Mouse (Mus musculus) limb, embryonic 10.5 days (tissue): ENCODE data around the gene Ece2. TPM values are rescaled to one million over a fixed set of nuclear protein-coding genes. Genes with fewer than 3 reads are reported as not detected.
A peak's percentile ranks its signal among the peaks of the same experiment; 100 is the strongest.
"Not testable (repeated sequence)": the region's sequence is repeated elsewhere in the genome, so short reads cannot be mapped to it uniquely, and the experiment has no call there.

Experiments
- DNase-seq: peaks from one replicate; pipeline ENCODE4 v3.0.0-alpha.2; 2017; ENCODE audit warnings: low spot score
- H3K27ac ChIP-seq: fragments of 300-500 bp; sonication (generic); 2 replicates; pipeline ENCODE4 v1.5.1; 2016; ENCODE audit warnings: mild to moderate bottlenecking
- H3K27me3 ChIP-seq: fragments of 300-500 bp; sonication (generic); 2 replicates; pipeline ENCODE4 v1.6.1; 2016; ENCODE audit warnings: low read depth, mild to moderate bottlenecking; ENCODE audit not compliant: poor library complexity, severe bottlenecking
- H3K36me3 ChIP-seq: fragments of 300-500 bp; sonication (generic); 2 replicates; pipeline ENCODE4 v1.6.1; 2016; ENCODE audit warnings: mild to moderate bottlenecking, moderate library complexity
- H3K4me1 ChIP-seq: fragments of 300-500 bp; sonication (generic); 2 replicates; pipeline ENCODE4 v1.6.1; 2016
- H3K4me3 ChIP-seq: fragments of 300-500 bp; sonication (generic); 2 replicates; pipeline ENCODE4 v1.5.1; 2016; ENCODE audit warnings: mild to moderate bottlenecking, moderate library complexity
- H3K9me3 ChIP-seq: fragments of 300-500 bp; sonication (generic); replicated peaks from 2 replicates; pipeline ENCODE4 v1.6.1; 2016; ENCODE audit warnings: mild to moderate bottlenecking
- WGBS: fragments of 180-500 bp; shearing (Covaris S2); methylation state at CpG from one replicate; pipeline ENCODE4 v1.1.7; 2016; 5-methylcytosine and 5-hydroxymethylcytosine counted together
- polyA plus RNA-seq: library from polyadenylated mRNA; unstranded; fragments of >200 nt; fragmentation: Nextera tagmentation; extraction: Ambion mirVana; gene quantifications from 2 replicates; pipeline ENCODE4 v1.2.1, GENCODE M21; 2016

Gene Ece2
- polyA plus RNA-seq, 1 experiment from 2014 or later, result 2.6 TPM

- no peaks in the 10 kb centered on the region for H3K27me3 ChIP-seq
- no peaks in the 10 kb centered on the region for H3K36me3 ChIP-seq
- H3K27ac ChIP-seq, result no peak overlapping the region
- WGBS, result 87% methylated on average over 7 of the region's 7 CpGs
- DNase-seq, result no peak
- no peak overlapping the region for H3K4me3 ChIP-seq
- no peaks in the 10 kb centered on the region for H3K9me3 ChIP-seq
- no peaks in the 10 kb centered on the region for H3K4me1 ChIP-seq
Measured at GRCm38 (mm10) chr16:20643911-20644310, 14.3 kb downstream of the Ece2 start.

GRCm38 (mm10) chr16:20651076-20651946 is 21.7 kb downstream of the Ece2 start, which contains the start of gene Psmd2:
Gene Psmd2, plus strand, starts transcription at chr16:20651652.
- Histone ChIP-seq H3K4me3 (peak within 1 kb of the TSS; percentile 78), H3K4me1 (peaks cover 16% of the 10 kb centered on the region), H3K9me3 (no peaks in the 10 kb centered on the region), H3K27ac (peak within 1 kb of the TSS; percentile 84), H3K36me3 (peaks cover 33% of the 10 kb centered on the region), H3K27me3 (no peaks in the 10 kb centered on the region)
- 2% methylated on average over 46 of the region's 46 CpGs for WGBS
- DNase-seq, result peak; percentile 99

- no peak for DNase-seq
- peaks cover 16% of the 10 kb centered on the region for H3K4me1 ChIP-seq
- peak overlapping the region; percentile 78 for H3K4me3 ChIP-seq
- peaks cover 40% of the 10 kb centered on the region for H3K36me3 ChIP-seq
- peak overlapping the region; percentile 84 for H3K27ac ChIP-seq
- WGBS, result 12% methylated on average over 12 of the region's 12 CpGs
- H3K27me3 ChIP-seq, result no peaks in the 10 kb centered on the region
- no peaks in the 10 kb centered on the region for H3K9me3 ChIP-seq
Measured at GRCm38 (mm10) chr16:20651947-20652310, 22.3 kb downstream of the Ece2 start.

GRCm38 (mm10) chr16:20653315-20653714 is 23.7 kb downstream of the Ece2 start:
- Histone ChIP-seq H3K27me3 (no peaks in the 10 kb centered on the region), H3K4me1 (peaks cover 16% of the 10 kb centered on the region), H3K9me3 (no peaks in the 10 kb centered on the region), H3K36me3 (peaks cover 54% of the 10 kb centered on the region), H3K4me3 (peak overlapping the region; percentile 78; the same call in 1 of the 2 replicates), H3K27ac (no peak overlapping the region)
- 62% methylated on average over 2 of the region's 2 CpGs for WGBS
- DNase-seq, result no peak

GRCm38 (mm10) chr16:20657661-20658060 is 28.0 kb downstream of the Ece2 start:
- no peak for DNase-seq
- no peak overlapping the region for H3K27ac ChIP-seq
- no peaks in the 10 kb centered on the region for H3K9me3 ChIP-seq
- H3K27me3 ChIP-seq, result no peaks in the 10 kb centered on the region
- H3K4me1 ChIP-seq, result peaks cover 5% of the 10 kb centered on the region
- 94% methylated on average over 4 of the region's 4 CpGs for WGBS
- H3K4me3 ChIP-seq, result no peak overlapping the region
- H3K36me3 ChIP-seq, result peaks cover 97% of the 10 kb centered on the region

GRCm38 (mm10) chr16:20668013-20668412 is 38.4 kb downstream of the Ece2 start, which contains the start of gene Eif4g1:
Gene Eif4g1, plus strand, starts transcription at chr16:20668313.
- H3K4me1 ChIP-seq, DNase-seq, H3K27ac ChIP-seq, H3K4me3 ChIP-seq, H3K27me3 ChIP-seq, H3K9me3 ChIP-seq: not testable (repeated sequence)
- peaks cover 29% of the 10 kb centered on the region for H3K36me3 ChIP-seq
- 92% methylated on average over 5 of the region's 6 CpGs for WGBS

GRCm38 (mm10) chr16:20670291-20670690 is 40.7 kb downstream of the Ece2 start:
- Histone ChIP-seq H3K9me3 (no peaks in the 10 kb centered on the region), H3K4me3 (no peak overlapping the region), H3K27me3 (no peaks in the 10 kb centered on the region), H3K4me1 (peaks cover 24% of the 10 kb centered on the region), H3K27ac (no peak overlapping the region), H3K36me3 (peaks cover 22% of the 10 kb centered on the region)
- no peak for DNase-seq
- WGBS, result 94% methylated on average over 3 of the region's 3 CpGs

GRCm38 (mm10) chr16:20671886-20672285 is 42.3 kb downstream of the Ece2 start:
- 28% methylated on average over 6 of the region's 6 CpGs for WGBS
- no peaks in the 10 kb centered on the region for H3K9me3 ChIP-seq
- peaks cover 24% of the 10 kb centered on the region for H3K4me1 ChIP-seq
- H3K27ac ChIP-seq, result peak overlapping the region; percentile 98
- H3K4me3 ChIP-seq, result peak overlapping the region; percentile 99
- H3K36me3 ChIP-seq, result peaks cover 32% of the 10 kb centered on the region
- H3K27me3 ChIP-seq, result no peaks in the 10 kb centered on the region
- DNase-seq, result no peak

GRCm38 (mm10) chr16:20672500-20672902 is 42.9 kb downstream of the Ece2 start:
- Histone ChIP-seq H3K9me3 (no peaks in the 10 kb centered on the region), H3K4me3 (peak overlapping the region; percentile 99), H3K27me3 (no peaks in the 10 kb centered on the region), H3K4me1 (peaks cover 24% of the 10 kb centered on the region), H3K27ac (peak overlapping the region; percentile 98), H3K36me3 (peaks cover 38% of the 10 kb centered on the region)
- DNase-seq, result peak; percentile 97
- WGBS, result 1% methylated on average over 36 of the region's 38 CpGs

- H3K27me3 ChIP-seq, result no peaks in the 10 kb centered on the region
- peak overlapping the region; percentile 98 for H3K27ac ChIP-seq
- under 1% methylated on average over 63 of the region's 78 CpGs for WGBS
- H3K4me1 ChIP-seq, result peaks cover 24% of the 10 kb centered on the region
- H3K4me3 ChIP-seq, result peak overlapping the region; percentile 99
- DNase-seq, result no peak
- H3K9me3 ChIP-seq, result no peaks in the 10 kb centered on the region
- peaks cover 44% of the 10 kb centered on the region for H3K36me3 ChIP-seq
Measured at GRCm38 (mm10) chr16:20672965-20673705, 43.5 kb downstream of the Ece2 start.

- Histone ChIP-seq H3K9me3 (no peaks in the 10 kb centered on the region), H3K27ac (peak overlapping the region; percentile 98), H3K36me3 (peaks cover 51% of the 10 kb centered on the region), H3K4me1 (peaks cover 24% of the 10 kb centered on the region), H3K4me3 (peak overlapping the region; percentile 99), H3K27me3 (no peaks in the 10 kb centered on the region)
- peak; percentile 44 for DNase-seq
- WGBS, result 20% methylated on average over 14 of the region's 14 CpGs
Measured at GRCm38 (mm10) chr16:20673706-20674303, 44.2 kb downstream of the Ece2 start.

GRCm38 (mm10) chr16:20675213-20675612 is 45.6 kb downstream of the Ece2 start:
- Histone ChIP-seq H3K36me3 (peaks cover 65% of the 10 kb centered on the region), H3K27ac (no peak overlapping the region), H3K4me1 (peaks cover 24% of the 10 kb centered on the region), H3K4me3 (peak overlapping the region; percentile 99; the same call in 1 of the 2 replicates), H3K9me3 (no peaks in the 10 kb centered on the region), H3K27me3 (no peaks in the 10 kb centered on the region)
- DNase-seq, result no peak
- WGBS, result 92% methylated on average over 6 of the region's 6 CpGs
